Mouse (Mus musculus) gastrocnemius, postnatal 4 days (tissue): Measurements from ENCODE around the gene Chmp1a. TPM values are rescaled to one million over a fixed set of nuclear protein-coding genes. Genes with fewer than 3 reads are reported as not detected.
"Not testable (repeated sequence)": the region's sequence is repeated elsewhere in the genome, so short reads cannot be mapped to it uniquely, and the experiment has no call there.

ENCODE experiments used
- DNase-seq, 2 experiments: peaks; one replicate each; pipeline ENCODE4 v3.0.0; 2021 to 2022; ENCODE audit warnings: low spot score in 2 of 2, mixed read lengths in 2 of 2
- total RNA-seq, 2 experiments: library from RNA; stranded (reverse); gene quantifications; 2 replicates each; pipeline ENCODE4 v1.2.3; 2021

The Chmp1a gene
- total RNA-seq, 2 experiments from 2014 or later: 48.1 to 68.1 TPM

GRCm38 (mm10) chr8:123232553-123232952, 20.0 kb upstream of the Chmp1a start:
- DNase-seq: no peak

- DNase-seq: no peak
Measured at GRCm38 (mm10) chr8:123231742-123232141, 19.2 kb upstream of the Chmp1a start.

DNA sequence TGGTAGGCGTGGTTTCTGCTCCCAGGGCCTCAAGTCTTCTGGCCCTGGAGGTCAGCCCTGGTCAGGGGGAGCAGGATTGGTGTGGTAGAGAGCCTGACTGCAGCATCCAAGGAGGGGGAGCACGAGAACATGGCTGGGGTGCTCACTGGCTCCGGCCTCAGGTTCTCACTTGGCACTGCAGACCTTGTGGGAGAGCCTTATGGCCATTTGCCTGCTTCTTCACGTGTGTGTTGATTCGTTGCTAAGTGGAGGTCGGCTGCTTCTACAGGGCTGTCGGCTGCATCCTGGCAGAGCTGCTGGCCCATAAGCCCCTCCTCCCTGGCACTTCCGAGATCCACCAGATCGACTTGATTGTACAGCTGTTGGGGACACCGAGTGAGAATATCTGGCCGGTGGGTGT, 17.8 kb upstream of the Chmp1a start:
- not testable (repeated sequence) for DNase-seq

GRCm38 (mm10) chr8:123228416-123228815, 15.9 kb upstream of the Chmp1a start:
- DNase-seq: no peak

DNA sequence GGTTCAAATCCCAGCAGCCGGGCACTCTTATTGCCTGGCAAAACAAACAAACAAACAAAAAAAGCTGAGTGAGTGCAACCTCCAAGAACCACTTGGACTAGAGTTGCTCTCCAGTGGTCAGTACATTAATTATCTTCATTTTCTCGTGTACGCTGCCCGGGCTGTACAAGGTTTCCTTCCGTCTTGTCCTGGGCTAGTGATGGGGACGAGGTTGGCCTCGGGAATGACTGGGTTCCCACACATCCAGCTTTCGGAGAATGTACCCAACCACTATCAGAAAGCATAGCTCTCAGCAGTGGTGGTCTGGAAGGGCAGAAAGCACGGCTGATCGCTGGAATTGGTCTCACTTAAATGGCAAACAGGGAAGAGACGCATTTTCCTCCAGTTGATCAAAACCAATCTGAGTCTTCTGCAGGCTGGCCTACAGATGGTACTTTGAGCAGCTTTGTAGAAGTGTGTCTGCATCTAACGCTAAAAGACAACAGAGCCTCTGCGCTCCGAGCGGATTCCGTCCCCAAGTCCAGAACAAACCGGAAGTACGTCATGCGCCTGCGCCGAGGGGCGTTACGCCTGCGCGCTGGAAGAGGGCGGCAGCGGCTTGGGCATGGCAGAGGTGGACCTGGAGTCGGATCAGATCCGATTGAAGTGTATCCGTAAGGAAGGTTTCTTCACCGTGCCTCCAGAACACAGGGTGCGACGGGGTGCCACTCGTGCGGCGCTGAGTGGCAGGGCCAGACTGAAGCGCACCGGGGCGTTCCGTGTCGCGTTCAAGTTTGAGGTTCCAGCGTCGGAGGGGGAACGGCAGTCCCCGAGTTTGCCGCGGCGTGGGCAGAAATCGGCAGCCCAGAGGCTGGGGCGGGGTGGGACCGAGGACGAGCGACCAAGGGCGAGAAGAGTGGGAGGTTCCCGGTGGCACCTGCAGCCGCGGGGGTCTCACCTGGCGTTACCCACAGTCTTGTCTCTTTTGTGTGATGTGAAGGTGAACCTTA, 12.0 kb upstream of the Chmp1a start, which contains the start of gene Cdk10:
Cdk10 (plus strand) TSS at position 565 of the 989 bp plus-strand sequence.
- DNase-seq: peak; percentile 87 to 92

DNA sequence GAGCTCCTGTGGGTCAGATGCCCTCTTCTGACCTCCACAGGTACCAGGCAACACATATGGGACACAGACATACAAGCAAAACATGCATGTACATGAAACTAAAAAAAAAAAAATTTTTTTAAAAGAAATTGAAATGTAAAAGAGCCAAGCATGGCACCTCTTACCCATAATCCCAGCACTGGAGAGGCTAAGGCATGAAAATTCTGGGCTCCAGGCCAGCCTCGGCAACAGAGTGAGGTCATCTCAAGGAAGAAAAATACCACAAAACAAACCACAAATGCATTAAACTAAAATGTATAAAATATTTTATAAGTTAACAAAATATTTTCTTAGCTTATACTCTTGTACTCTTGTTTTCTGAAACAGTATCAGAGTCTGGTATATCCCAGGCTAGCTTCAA, 8.4 kb upstream of the Chmp1a start:
- DNase-seq: no peak

- no peak for DNase-seq
Measured at GRCm38 (mm10) chr8:123215430-123215829, 2.9 kb upstream of the Chmp1a start.

GRCm38 (mm10) chr8:123213118-123213772, 682 bp upstream of the Chmp1a start:
- DNase-seq: no peak

GRCm38 (mm10) chr8:123211876-123212275, 687 bp downstream of the Chmp1a start:
- no peak for DNase-seq

DNA sequence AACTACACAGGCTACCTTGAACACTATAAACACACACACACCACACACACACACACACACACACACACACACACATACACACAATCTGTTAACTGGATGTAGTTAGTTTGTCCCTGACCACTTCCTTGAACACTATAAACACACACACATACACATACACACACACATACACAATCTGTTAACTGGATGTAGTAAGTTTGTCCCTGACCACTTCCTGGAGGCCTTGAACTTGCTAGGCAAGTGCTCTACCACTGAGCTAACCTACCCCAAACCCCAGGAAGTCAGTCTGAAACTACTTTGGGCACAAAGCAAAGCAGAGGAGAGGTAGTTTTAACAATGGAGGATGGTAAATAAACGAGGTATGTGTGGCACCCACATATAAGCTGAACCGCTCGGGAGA, 9.0 kb downstream of the Chmp1a start:
- DNase-seq: no peak

GRCm38 (mm10) chr8:123202288-123202687, 10.3 kb downstream of the Chmp1a start:
- peak; percentile 58 to 76 for DNase-seq

DNA sequence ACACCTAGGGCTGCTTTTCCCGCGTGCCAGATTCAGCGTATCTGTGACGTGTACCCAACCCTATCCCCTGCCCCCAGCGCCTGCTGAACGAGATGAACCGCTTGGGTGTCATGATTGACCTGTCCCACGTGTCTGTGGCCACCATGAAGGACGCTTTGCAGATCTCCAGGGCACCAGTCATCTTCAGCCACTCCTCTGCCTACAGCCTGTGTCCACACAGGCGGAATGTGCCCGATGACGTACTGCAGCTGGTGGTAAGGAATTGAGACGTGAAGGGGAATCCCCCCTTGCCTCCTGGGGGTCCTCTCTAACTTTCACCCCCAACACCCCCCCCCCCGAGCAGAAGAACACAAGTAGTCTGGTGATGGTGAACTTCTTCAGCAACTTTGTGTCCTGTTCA, 12.7 kb downstream of the Chmp1a start:
- no peak for DNase-seq

DNA sequence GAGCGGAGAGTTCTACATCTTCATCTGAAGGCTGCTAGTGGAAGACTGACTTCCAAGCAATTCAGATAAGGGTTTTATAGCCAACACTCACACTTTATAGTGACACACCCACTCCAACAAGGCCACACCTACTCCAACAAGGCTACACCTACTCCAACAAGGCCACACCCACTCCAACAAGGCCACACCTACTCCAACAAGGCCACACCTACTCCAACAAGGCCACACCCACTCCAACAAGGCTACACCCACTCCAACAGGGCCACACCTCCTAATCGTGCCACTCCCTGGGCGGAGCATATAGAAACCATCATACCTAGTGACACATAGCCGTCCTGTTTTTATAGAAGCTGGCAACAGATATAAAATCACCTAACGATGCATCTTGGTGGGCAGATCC, 15.5 kb downstream of the Chmp1a start:
- DNase-seq: not testable (repeated sequence)

- no peak for DNase-seq
Measured at GRCm38 (mm10) chr8:123193771-123194170, 18.8 kb downstream of the Chmp1a start.

DNA sequence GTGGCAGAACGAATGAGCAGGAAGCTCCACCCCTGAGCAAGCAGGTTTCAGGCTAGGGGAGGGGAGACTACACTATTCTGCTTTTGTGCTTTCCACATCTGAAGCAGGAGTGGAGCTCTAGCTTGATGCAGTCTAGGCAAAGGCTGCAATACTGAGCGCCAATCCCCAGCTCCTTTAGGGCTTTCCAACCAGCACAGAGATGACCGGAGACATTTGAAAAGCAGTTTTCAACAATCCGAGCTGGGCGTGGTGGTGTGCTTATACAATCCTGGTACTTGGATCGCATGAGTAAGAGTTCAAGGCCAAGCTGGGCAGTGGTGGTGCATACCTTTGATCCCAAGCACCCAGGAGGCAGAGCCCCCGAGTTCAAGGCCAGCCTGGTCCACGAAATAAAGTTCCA, 20.7 kb downstream of the Chmp1a start:
- no peak for DNase-seq

- peak; percentile 65 to 88 for DNase-seq
Measured at GRCm38 (mm10) chr8:123190678-123191077, 21.9 kb downstream of the Chmp1a start.

GRCm38 (mm10) chr8:123188841-123189240, 23.7 kb downstream of the Chmp1a start:
- no peak for DNase-seq

DNA sequence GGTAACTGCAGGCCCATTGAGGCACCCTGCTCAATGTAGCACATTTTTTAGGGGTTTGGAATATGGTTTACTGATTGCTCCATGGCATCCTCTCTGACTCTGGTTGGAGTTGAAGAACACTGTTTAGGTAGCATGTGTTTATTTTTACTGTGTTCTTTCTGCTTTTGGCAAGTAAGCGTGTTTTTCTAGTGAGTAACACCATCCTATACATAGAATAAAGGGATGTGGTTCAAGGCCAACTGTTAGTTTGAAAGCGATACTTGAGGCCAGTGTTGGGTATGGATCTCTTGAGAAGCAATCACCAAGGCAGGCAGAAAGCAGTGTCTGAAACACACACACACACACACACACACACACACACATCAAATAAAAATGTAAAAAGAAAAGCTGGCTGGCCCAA, 24.6 kb downstream of the Chmp1a start:
- DNase-seq: no peak

GRCm38 (mm10) chr8:123185566-123186409, 26.8 kb downstream of the Chmp1a start, which contains the start of gene Dpep1:
Dpep1 (plus strand) TSS chr8:123186242.
- DNase-seq: peak in 1 of 2 experiments; percentile 42

DNA sequence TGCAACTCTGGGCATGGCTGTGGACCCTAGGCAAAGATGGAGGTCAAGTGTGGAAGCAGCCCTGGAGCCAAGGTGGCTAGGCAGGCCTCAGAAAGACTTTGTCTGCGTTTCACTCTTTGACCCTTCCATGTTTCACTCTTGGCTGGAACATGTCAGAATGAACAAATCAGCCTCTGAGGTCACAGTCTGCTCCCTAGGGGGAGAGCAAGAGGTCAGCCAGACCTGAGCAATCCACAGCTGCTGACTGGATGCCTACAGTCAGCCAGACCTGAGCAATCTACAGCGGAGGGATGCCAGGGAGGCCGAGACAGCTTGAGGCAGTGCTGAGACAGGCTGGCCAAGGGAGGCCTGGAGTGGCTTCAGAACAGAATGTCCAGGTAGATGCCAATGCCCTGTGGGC, 31.2 kb downstream of the Chmp1a start:
- no peak for DNase-seq

- peak in 1 of 2 experiments; percentile 41 for DNase-seq
Measured at GRCm38 (mm10) chr8:123157888-123158465, 54.6 kb downstream of the Chmp1a start, which contains the start of gene Sult5a1. Sult5a1 (minus strand) TSS chr8:123158315.
